Mouse (Mus musculus) ovary, postnatal 14 days (tissue): ENCODE data around the gene Olfr963.
A peak's percentile ranks its signal among the peaks of the same experiment; 100 is the strongest.
"Not testable (repeated sequence)": the region's sequence is repeated elsewhere in the genome, so short reads cannot be mapped to it uniquely, and the experiment has no call there.

Experiments
- DNase-seq: peaks from one replicate; pipeline ENCODE4 v3.0.0; 2022; ENCODE audit warnings: low spot score

Olfr963 gene

GRCm38 (mm10) chr9:39666905-39667304, at the start of gene Olfr963:
Gene Olfr963 (plus strand): TSS chr9:39667205.
- DNase-seq, result no peak

- no peak for DNase-seq
Measured at GRCm38 (mm10) chr9:39621073-39621472, 45.9 kb upstream of the Olfr963 start, which contains the start of gene Olfr960. Gene Olfr960 (plus strand): TSS chr9:39621373.

GRCm38 (mm10) chr9:39623783-39624182, 43.2 kb upstream of the Olfr963 start:
- DNase-seq, result no peak

- no peak for DNase-seq
Measured at GRCm38 (mm10) chr9:39624711-39625110, 42.3 kb upstream of the Olfr963 start.

GRCm38 (mm10) chr9:39629069-39629468, 37.9 kb upstream of the Olfr963 start:
- DNase-seq, result no peak

- DNase-seq, result no peak
Measured at GRCm38 (mm10) chr9:39633913-39634594, 33.0 kb upstream of the Olfr963 start.

GRCm38 (mm10) chr9:39644785-39645184, 22.2 kb upstream of the Olfr963 start, which contains the start of gene Olfr961:
Gene Olfr961 (plus strand): TSS chr9:39645085.
- no peak for DNase-seq

GRCm38 (mm10) chr9:39647382-39647781, 19.6 kb upstream of the Olfr963 start:
- DNase-seq, result no peak

- DNase-seq, result no peak
Measured at GRCm38 (mm10) chr9:39654756-39655396, 12.1 kb upstream of the Olfr963 start.

GRCm38 (mm10) chr9:39669723-39670122, 2.7 kb downstream of the Olfr963 start:
- DNase-seq, result no peak

- DNase-seq, result no peak
Measured at GRCm38 (mm10) chr9:39674820-39675219, 7.8 kb downstream of the Olfr963 start.

- no peak for DNase-seq
Measured at GRCm38 (mm10) chr9:39678557-39678956, 11.6 kb downstream of the Olfr963 start.

- DNase-seq, result no peak
Measured at GRCm38 (mm10) chr9:39679280-39679679, 12.3 kb downstream of the Olfr963 start.

- DNase-seq, result not testable (repeated sequence)
Measured at GRCm38 (mm10) chr9:39701123-39701522, 34.1 kb downstream of the Olfr963 start.

GRCm38 (mm10) chr9:39707017-39707416, 40.0 kb downstream of the Olfr963 start, which contains the start of gene Olfr149:
Gene Olfr149 (minus strand): TSS chr9:39707117.
- no peak for DNase-seq

- peak; percentile 20 for DNase-seq
Measured at GRCm38 (mm10) chr9:39708958-39709357, 42.0 kb downstream of the Olfr963 start.

GRCm38 (mm10) chr9:39711053-39711452, 44.0 kb downstream of the Olfr963 start, which contains the start of gene Olfr965:
Gene Olfr965 (plus strand): TSS chr9:39711353.
- no peak for DNase-seq
